Mouse (Mus musculus) adrenal gland, postnatal 25 days (tissue): Measurements from ENCODE around the gene Foxp1. TPM values are rescaled to one million over a fixed set of nuclear protein-coding genes. Genes with fewer than 3 reads are reported as not detected.

Source experiments
- DNase-seq: peaks from one replicate; pipeline ENCODE4 v3.0.0; 2021; ENCODE audit warnings: mixed read lengths
- total RNA-seq: library from RNA; stranded (reverse); gene quantifications from 2 replicates; pipeline ENCODE4 v1.2.3, GENCODE M21; 2021

Gene Foxp1
- total RNA-seq, 1 experiment from 2014 or later, result 58.1 TPM

GRCm38 (mm10) chr6:99019716-99020115 is 502.8 kb downstream of the Foxp1 start:
- DNase-seq, result no peak

GRCm38 (mm10) chr6:99019266-99019665 is 503.3 kb downstream of the Foxp1 start:
- peak; percentile 33 for DNase-seq

GRCm38 (mm10) chr6:99013866-99014502 is 508.5 kb downstream of the Foxp1 start:
- no peak for DNase-seq

- no peak for DNase-seq
Measured at GRCm38 (mm10) chr6:99013119-99013865, 509.2 kb downstream of the Foxp1 start.

GRCm38 (mm10) chr6:99011895-99012584 is 510.5 kb downstream of the Foxp1 start:
- no peak for DNase-seq

GRCm38 (mm10) chr6:99009771-99010170 is 512.8 kb downstream of the Foxp1 start:
- no peak for DNase-seq

GRCm38 (mm10) chr6:99008565-99008964 is 514.0 kb downstream of the Foxp1 start:
- DNase-seq, result no peak

- DNase-seq, result no peak
Measured at GRCm38 (mm10) chr6:99007542-99007941, 515.0 kb downstream of the Foxp1 start.

- DNase-seq, result no peak
Measured at GRCm38 (mm10) chr6:99004255-99004997, 518.1 kb downstream of the Foxp1 start.

GRCm38 (mm10) chr6:99003108-99003709 is 519.3 kb downstream of the Foxp1 start:
- no peak for DNase-seq

GRCm38 (mm10) chr6:99001637-99002036 is 520.9 kb downstream of the Foxp1 start:
- no peak for DNase-seq

GRCm38 (mm10) chr6:98998971-98999932 is 523.3 kb downstream of the Foxp1 start:
- no peak for DNase-seq

- DNase-seq, result peak; percentile 21
Measured at GRCm38 (mm10) chr6:98997742-98998141, 524.8 kb downstream of the Foxp1 start.

GRCm38 (mm10) chr6:98996822-98997221 is 525.7 kb downstream of the Foxp1 start:
- no peak for DNase-seq

- DNase-seq, result no peak
Measured at GRCm38 (mm10) chr6:98996346-98996745, 526.2 kb downstream of the Foxp1 start.

- no peak for DNase-seq
Measured at GRCm38 (mm10) chr6:98995681-98996080, 526.8 kb downstream of the Foxp1 start.

- no peak for DNase-seq
Measured at GRCm38 (mm10) chr6:98994902-98995301, 527.6 kb downstream of the Foxp1 start.

- no peak for DNase-seq
Measured at GRCm38 (mm10) chr6:98994104-98994787, 528.3 kb downstream of the Foxp1 start.

GRCm38 (mm10) chr6:98993231-98993630 is 529.3 kb downstream of the Foxp1 start:
- DNase-seq, result no peak

GRCm38 (mm10) chr6:98992772-98993147 is 529.8 kb downstream of the Foxp1 start:
- DNase-seq, result no peak
